Mouse (Mus musculus) erythroblast, adult 5-6 weeks (primary cell): Measurements from ENCODE around the gene Sh3d19. TPM values are rescaled to one million over a fixed set of nuclear protein-coding genes. Genes with fewer than 3 reads are reported as not detected.

Source experiments
- total RNA-seq, 2 experiments: library from RNA; stranded (forward) in 1 of 2; stranded (reverse) in 1 of 2; fragments of 150-400 nt in 1 of 2; fragments of 200-764, 138-1000 nt in 1 of 2; gene quantifications; 2 replicates each; pipeline versions ENCODE4 v1.2.3 to v1.2.4; 2015 to 2017; ENCODE audit warnings: low replicate concordance in 2 of 2

The Sh3d19 gene
- total RNA-seq, 2 experiments from 2014 or later: 1.7 to 8.9 TPM

Other genes with a start within 250 kb of the Sh3d19 start
- gene Fam160a1, start 153.8 kb upstream of the Sh3d19 start, total RNA-seq (2015; ENCODE audit: low replicate concordance): not detected in 2 replicates
- gene Fam160a1, start 153.8 kb upstream of the Sh3d19 start, total RNA-seq (2017; ENCODE audit: low replicate concordance): 0.42 TPM in 1 of 2 replicates, not detected in the other
- not detected in 2 replicates for gene Glt28d2, start 83.6 kb upstream of the Sh3d19 start, total RNA-seq (2015; ENCODE audit: low replicate concordance)
- gene Glt28d2, start 83.6 kb upstream of the Sh3d19 start, total RNA-seq (2017; ENCODE audit: low replicate concordance): not detected in 2 replicates
- gene Gm37240, start 83.6 kb upstream of the Sh3d19 start, total RNA-seq (2015; ENCODE audit: low replicate concordance): not detected in 2 replicates
- not detected in 2 replicates for gene Gm37240, start 83.6 kb upstream of the Sh3d19 start, total RNA-seq (2017; ENCODE audit: low replicate concordance)
- gene Prss48, start 31.4 kb downstream of the Sh3d19 start, total RNA-seq (2015; ENCODE audit: low replicate concordance): not detected in 2 replicates
- gene Prss48, start 31.4 kb downstream of the Sh3d19 start, total RNA-seq (2017; ENCODE audit: low replicate concordance): not detected in 2 replicates
- 667 and 844 TPM in 2 replicates for gene Rps3a1, start 171.6 kb downstream of the Sh3d19 start, total RNA-seq (2015; ENCODE audit: low replicate concordance)
- 933 and 1,033 TPM in 2 replicates for gene Rps3a1, start 171.6 kb downstream of the Sh3d19 start, total RNA-seq (2017; ENCODE audit: low replicate concordance)